Mouse (Mus musculus): ENCODE results near the gene Hpse2. TPM values are rescaled to one million over a fixed set of nuclear protein-coding genes. Genes with fewer than 3 reads are reported as not detected.
A peak's percentile ranks its signal among the peaks of the same experiment; 100 is the strongest.
"Not testable (repeated sequence)": the region's sequence is repeated elsewhere in the genome, so short reads cannot be mapped to it uniquely, and the experiment has no call there.

Gene Hpse2
- total RNA-seq, 2 experiments from 2014 or later = not detected

- no peak for ATAC-seq (replicated peaks; ENCODE audit: low FRiP score, low TSS enrichment, poor library complexity, severe bottlenecking)
These were observed 592.4 kb downstream of the Hpse2 start for GRCm38 (mm10) chr19:42795801-42796200.

DNA sequence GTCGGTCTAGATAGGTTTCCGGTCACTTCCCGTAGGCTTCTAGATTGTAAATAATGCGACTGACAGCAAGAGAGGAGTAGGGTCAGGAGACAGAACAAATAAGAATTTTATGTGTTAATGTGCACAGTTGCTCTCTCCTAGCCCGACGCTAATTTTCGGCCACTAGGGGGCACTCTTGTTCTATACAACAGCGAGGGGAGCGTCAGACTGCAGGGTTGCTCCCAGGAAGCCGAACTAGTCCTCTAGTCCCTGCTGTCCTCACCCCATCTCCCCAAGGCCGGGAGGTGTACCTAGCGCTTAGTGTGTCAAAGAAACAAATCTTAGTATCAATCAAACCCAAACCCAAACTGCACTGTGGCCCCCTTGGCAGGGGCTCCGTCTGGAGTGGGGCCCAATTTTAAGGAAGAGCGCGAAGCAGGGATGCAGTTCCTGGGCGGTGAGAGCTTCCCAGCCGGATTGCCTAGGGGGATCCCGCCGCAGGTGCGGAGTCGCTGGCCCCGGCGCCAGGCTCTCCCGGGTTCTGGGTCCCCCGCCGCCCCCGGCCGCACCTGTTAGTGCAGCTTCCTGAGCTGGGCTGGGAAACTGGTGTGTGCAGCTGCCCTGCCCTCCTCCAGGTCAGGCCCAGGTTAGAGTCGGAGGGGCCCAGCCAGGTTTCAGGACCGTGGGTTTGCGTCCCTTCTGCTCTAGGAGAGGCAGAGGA lies 593.1 kb downstream of the Hpse2 start:
- peak; percentile 94 for ATAC-seq (replicated peaks; ENCODE audit: low FRiP score, low TSS enrichment, poor library complexity, severe bottlenecking)

- no peak for ATAC-seq (replicated peaks; ENCODE audit: low FRiP score, low TSS enrichment, poor library complexity, severe bottlenecking)
These were observed 599.8 kb downstream of the Hpse2 start for GRCm38 (mm10) chr19:42788311-42788710.

DNA sequence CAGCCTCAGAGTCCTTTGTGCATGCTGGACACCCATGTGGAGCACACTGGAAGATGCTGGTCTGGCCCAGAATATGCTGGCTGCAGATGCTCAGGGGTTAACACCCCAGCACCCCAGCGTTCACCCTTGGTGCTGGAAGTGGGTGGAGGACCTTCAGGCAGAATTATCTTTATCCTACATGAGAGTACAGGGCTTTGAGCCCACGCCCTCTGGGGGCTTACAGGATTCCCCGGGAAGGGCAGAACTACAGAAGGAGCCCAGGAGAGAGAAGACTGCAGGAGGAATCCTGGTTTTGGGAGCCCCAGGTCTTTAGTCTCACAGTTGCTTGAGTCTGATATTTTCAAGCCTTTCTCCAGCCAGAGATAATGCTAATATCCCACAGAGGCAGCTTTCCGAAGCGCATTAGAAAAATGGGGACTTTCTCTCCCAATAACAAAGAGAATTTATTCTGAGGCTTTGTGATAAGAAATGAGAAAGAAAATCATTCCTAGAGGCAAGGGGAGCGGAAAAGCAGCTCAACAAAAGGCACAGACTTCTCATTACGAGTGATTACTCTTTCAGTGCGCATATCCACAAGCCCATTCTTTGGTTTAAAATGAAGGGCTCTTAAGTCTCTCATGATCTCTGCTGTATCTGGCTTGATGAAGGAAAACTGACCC lies 602.5 kb downstream of the Hpse2 start:
- no peak for ATAC-seq (replicated peaks; ENCODE audit: low FRiP score, low TSS enrichment, poor library complexity, severe bottlenecking)

- ATAC-seq (replicated peaks; ENCODE audit: low FRiP score, low TSS enrichment, poor library complexity, severe bottlenecking) = peak; percentile 77
These were observed 603.0 kb downstream of the Hpse2 start for GRCm38 (mm10) chr19:42785129-42785528.

- not testable (repeated sequence) for ATAC-seq (replicated peaks; ENCODE audit: low FRiP score, low TSS enrichment, poor library complexity, severe bottlenecking)
These were observed 608.0 kb downstream of the Hpse2 start for GRCm38 (mm10) chr19:42780156-42780538.

GRCm38 (mm10) chr19:42779531-42780155 lies 608.5 kb downstream of the Hpse2 start, which contains the start of gene Hps1:
Gene Hps1, minus strand, starts transcription at chr19:42779978.
- peak; percentile 96 for ATAC-seq (replicated peaks; ENCODE audit: low FRiP score, low TSS enrichment, poor library complexity, severe bottlenecking)

DNA sequence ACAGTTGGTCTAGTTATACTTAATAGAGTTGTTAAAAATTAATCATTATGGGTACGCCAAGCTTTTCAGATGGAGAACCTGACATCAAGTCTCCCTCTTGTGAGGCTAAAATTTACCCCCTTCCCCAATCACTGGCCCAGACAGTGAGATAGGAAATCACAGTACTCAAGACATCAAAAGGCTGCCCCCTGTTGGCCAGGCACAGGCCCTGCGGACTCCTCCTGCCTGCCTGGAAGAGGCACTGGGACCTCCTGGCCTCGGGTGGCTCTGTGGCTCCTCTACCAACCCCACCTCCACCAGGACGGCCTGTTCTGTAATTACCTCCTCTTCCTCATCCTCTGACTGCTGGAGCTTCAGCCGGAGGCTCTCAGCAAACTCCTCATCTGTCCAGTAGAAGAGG lies 610.4 kb downstream of the Hpse2 start:
- ATAC-seq (replicated peaks; ENCODE audit: low FRiP score, low TSS enrichment, poor library complexity, severe bottlenecking) = no peak

DNA sequence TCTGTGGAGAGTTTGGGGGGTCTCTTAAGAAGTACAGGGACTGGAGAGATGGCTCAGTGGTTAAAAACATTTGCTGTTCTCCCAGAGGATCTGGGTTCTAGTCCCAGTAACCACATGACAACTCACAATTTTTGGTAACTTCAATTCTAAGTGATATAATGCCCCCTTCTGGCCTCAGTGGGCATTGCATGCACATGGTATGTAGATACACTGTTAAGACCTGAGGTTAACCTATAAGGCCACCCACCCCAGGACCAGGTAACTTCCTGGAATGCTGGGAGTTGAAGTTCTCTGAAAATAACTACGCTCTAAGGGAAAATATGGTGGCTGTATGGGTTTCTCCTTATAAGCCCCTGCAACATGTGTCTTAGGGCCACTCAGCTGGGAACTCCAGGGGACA lies 611.3 kb downstream of the Hpse2 start:
- ATAC-seq (replicated peaks; ENCODE audit: low FRiP score, low TSS enrichment, poor library complexity, severe bottlenecking) = no peak

GRCm38 (mm10) chr19:42770141-42770872 lies 617.8 kb downstream of the Hpse2 start:
- ATAC-seq (replicated peaks; ENCODE audit: low FRiP score, low TSS enrichment, poor library complexity, severe bottlenecking) = no peak

- no peak for ATAC-seq (replicated peaks; ENCODE audit: low FRiP score, low TSS enrichment, poor library complexity, severe bottlenecking)
These were observed 618.5 kb downstream of the Hpse2 start for GRCm38 (mm10) chr19:42769648-42770047.

GRCm38 (mm10) chr19:42767361-42767760 lies 620.8 kb downstream of the Hpse2 start:
- ATAC-seq (replicated peaks; ENCODE audit: low FRiP score, low TSS enrichment, poor library complexity, severe bottlenecking) = no peak

DNA sequence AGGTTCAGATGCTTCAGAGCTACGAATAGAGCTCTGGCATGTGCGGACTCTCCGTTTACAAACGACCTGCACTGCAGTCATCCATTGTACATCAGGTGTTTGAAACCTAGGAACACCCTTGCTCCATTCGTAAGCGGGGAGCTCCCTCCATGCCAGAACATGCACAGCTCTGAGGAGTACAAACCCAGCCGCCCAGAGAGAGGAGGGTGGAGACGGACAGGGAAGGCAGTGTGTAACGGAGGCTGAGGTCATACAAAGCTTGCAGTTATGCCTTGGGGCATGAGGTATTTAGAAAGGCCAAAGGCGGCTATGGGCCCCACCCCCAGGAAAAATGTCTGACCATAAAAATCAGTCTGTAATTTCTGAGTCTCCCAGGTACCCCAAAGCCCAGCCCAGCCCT lies 623.8 kb downstream of the Hpse2 start:
- ATAC-seq (replicated peaks; ENCODE audit: low FRiP score, low TSS enrichment, poor library complexity, severe bottlenecking) = no peak

GRCm38 (mm10) chr19:42756671-42757070 lies 631.5 kb downstream of the Hpse2 start:
- ATAC-seq (replicated peaks; ENCODE audit: low FRiP score, low TSS enrichment, poor library complexity, severe bottlenecking) = no peak

- ATAC-seq (replicated peaks; ENCODE audit: low FRiP score, low TSS enrichment, poor library complexity, severe bottlenecking) = no peak
These were observed 632.8 kb downstream of the Hpse2 start for GRCm38 (mm10) chr19:42755148-42755870.

DNA sequence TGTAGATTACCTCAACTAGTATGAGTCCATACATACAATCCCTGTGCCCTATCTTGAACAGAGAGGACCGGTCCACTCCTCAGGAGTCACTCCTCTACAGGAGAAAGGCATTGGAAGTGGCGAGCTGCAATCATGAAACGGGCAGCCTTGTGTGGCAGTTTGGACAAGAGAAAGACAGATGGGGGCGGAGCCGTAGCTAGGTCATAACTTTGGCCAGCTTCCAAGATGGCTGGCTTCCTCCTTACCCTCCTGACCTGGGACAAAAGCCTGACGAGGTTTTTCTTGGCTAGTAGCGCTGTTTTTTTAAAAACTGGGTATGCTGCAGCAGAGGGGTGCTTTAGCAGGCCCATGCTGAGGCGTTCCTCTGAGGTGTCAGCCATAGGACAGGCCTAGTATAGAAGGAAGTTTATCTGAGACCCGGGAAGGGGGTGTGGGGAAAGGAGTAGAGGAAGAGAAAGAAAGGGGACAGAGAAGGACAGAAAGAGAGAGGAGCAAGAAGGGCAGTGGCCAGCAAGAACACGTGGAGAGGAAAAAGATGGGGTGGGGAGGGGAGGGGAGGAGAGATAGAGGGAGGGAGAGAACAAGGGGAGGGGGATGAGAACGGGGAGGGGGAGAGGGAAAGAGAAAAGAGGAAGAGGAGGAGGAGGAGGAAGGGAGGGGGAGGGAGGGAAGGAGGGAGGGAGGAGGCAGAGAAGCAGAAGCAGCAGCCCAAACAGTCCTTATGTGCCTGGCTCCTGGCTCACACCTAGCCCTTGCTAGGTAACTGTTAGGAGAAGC lies 634.8 kb downstream of the Hpse2 start:
- peak; percentile 65 for ATAC-seq (replicated peaks; ENCODE audit: low FRiP score, low TSS enrichment, poor library complexity, severe bottlenecking)

DNA sequence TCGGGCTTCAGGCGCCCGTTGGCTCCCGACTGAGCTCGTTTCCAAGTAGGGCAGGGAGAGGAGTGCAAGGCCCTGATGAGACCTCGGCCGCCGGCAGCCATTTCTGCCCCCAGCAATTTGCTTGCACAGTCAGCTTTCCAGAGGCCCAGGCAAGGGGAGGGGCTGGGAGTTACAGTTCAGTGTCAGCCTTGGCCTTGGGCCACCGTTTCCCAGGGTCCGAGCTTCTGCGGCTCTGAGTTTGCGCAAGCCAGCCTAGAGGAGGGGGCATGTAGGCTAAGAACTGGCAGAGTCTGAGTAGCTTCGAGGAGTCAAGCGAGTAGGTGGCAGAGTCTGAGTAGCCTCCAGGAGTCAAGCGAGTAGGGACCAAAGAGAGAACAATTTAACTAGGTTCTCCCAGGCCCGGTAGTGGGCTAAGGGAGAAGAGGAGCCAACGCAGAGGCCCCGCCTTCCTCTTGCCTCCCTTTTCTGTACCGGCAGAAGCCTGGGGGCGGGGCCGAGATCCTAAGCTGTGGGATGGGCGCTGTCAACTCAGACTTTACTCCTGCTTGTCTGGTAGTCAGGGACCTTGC lies 635.7 kb downstream of the Hpse2 start, which contains the start of gene Pyroxd2:
TSS of gene Pyroxd2 (minus strand) at position 413 of the 569 bp plus-strand sequence.
- peak; percentile 87 for ATAC-seq (replicated peaks; ENCODE audit: low FRiP score, low TSS enrichment, poor library complexity, severe bottlenecking)

GRCm38 (mm10) chr19:42750196-42750595 lies 638.0 kb downstream of the Hpse2 start:
- no peak for ATAC-seq (replicated peaks; ENCODE audit: low FRiP score, low TSS enrichment, poor library complexity, severe bottlenecking)

Data from megakaryocyte-erythroid progenitor cell, adult 5-6 weeks (primary cell).